Mouse (Mus musculus): ENCODE measurements around the gene Col6a2.

The Col6a2 gene

GRCm38 (mm10) chr10:76548218-76548617 lies 75.2 kb downstream of the Col6a2 start:
- DNase-seq (ENCODE audit: low spot score), result no peak

GRCm38 (mm10) chr10:76546566-76546965 lies 76.9 kb downstream of the Col6a2 start:
- DNase-seq (ENCODE audit: low spot score), result no peak

Data from retina, embryonic 14.5 days (tissue).